Mouse (Mus musculus): Measurements from ENCODE around the gene Agpat3.

- TF ChIP-seq CTCF (IDR thresholded peaks at IDR 0.05; ENCODE audit: insufficient read depth, low read length), result no peak
- no peak for TF ChIP-seq POLR2A (IDR thresholded peaks at IDR 0.05; ENCODE audit: borderline replicate concordance, extremely low read depth, low read depth, low read length)
Measured at GRCm38 (mm10) chr10:78307391-78307790, 44.9 kb downstream of the Agpat3 start.
